Mouse (Mus musculus): Measurements from ENCODE around the gene Atrnl1.

- TF ChIP-seq POLR2A (IDR thresholded peaks at IDR 0.05; ENCODE audit: extremely low read depth, insufficient read depth, low read length) (no peak), CTCF (IDR thresholded peaks at IDR 0.05; ENCODE audit: extremely low read depth, insufficient read depth, low read length) (no peak)
Measured at GRCm38 (mm10) chr19:57767051-57767450, 156.2 kb downstream of the Atrnl1 start.
